Mouse (Mus musculus) heart, postnatal 0 days (tissue): ENCODE data around the gene Ccdc88a. TPM values are rescaled to one million over a fixed set of nuclear protein-coding genes. Genes with fewer than 3 reads are reported as not detected.

Source experiments
- ATAC-seq: fragments of 200-750 bp; cut with Nextera tagmentation; 2 replicates; pipeline ENCODE4 v1.8.0; 2017; ENCODE audit warnings: low read depth, moderate number of reproducible peaks, moderate library complexity; ENCODE audit not compliant: insufficient read depth
- DNase-seq: peaks from one replicate; pipeline ENCODE4 v3.0.0-alpha.2; 2016; ENCODE audit warnings: low spot score
- H3K27ac ChIP-seq: fragments of 300-500 bp; sonication (generic); 2 replicates; pipeline ENCODE4 v1.5.1; 2014; ENCODE audit warnings: low read depth, mild to moderate bottlenecking
- H3K27me3 ChIP-seq: fragments of 300-500 bp; sonication (generic); 2 replicates; pipeline ENCODE4 v1.6.1; 2014; ENCODE audit warnings: low read length, mixed read lengths; ENCODE audit not compliant: control insufficient read depth, insufficient read depth
- H3K36me3 ChIP-seq: fragments of 300-500 bp; sonication (generic); replicated peaks from 2 replicates; pipeline ENCODE4 v1.6.1; 2014; ENCODE audit warnings: low read length, mixed read lengths; ENCODE audit not compliant: control insufficient read depth, insufficient read depth
- H3K4me1 ChIP-seq: fragments of 300-500 bp; sonication (generic); 2 replicates; pipeline ENCODE4 v1.6.1; 2014; ENCODE audit warnings: antibody characterized with exemption; ENCODE audit not compliant: control insufficient read depth, insufficient read depth
- H3K4me2 ChIP-seq: fragments of 300-500 bp; sonication (generic); 2 replicates; pipeline ENCODE4 v1.6.1; 2014; ENCODE audit warnings: low read depth, mild to moderate bottlenecking, low read length, moderate library complexity
- H3K4me3 ChIP-seq: fragments of 300-500 bp; sonication (generic); 2 replicates; pipeline ENCODE4 v1.5.1; 2014; ENCODE audit warnings: low read depth, low read length
- H3K9ac ChIP-seq: fragments of 300-500 bp; sonication (generic); replicated peaks from 2 replicates; pipeline ENCODE4 v1.6.1; 2014; ENCODE audit warnings: low read depth, low read length, mixed read lengths
- H3K9me3 ChIP-seq: fragments of 300-500 bp; sonication (generic); replicated peaks from 2 replicates; pipeline ENCODE4 v1.6.1; 2016; ENCODE audit warnings: low read length; ENCODE audit not compliant: control insufficient read depth
- CTCF ChIP-seq: IDR thresholded peaks from 2 replicates; pipeline ENCODE4 v1.5.1; 2016; ENCODE audit warnings: antibody characterized with exemption, control low read depth, low read depth
- EP300 ChIP-seq: IDR thresholded peaks from 2 replicates; pipeline ENCODE4 v1.6.1; 2016; ENCODE audit warnings: antibody characterized with exemption, low read depth
- WGBS: fragments of 180-500 bp; shearing (Covaris S2); extraction: QIAGEN DNeasy Blood & Tissue Kit; methylation state at CpG from one replicate; pipeline ENCODE4 v1.1.7; 2014; 5-methylcytosine and 5-hydroxymethylcytosine counted together
- polyA plus RNA-seq: library from polyadenylated mRNA; unstranded; fragments of >200 nt; fragmentation: Nextera tagmentation; extraction: Ambion mirVana; gene quantifications from 2 replicates; pipeline ENCODE4 v1.2.1, GENCODE M21; 2015
- total RNA-seq: library from RNA; depleted of rRNA; stranded (reverse); fragments of >200 nt; gene quantifications from 2 replicates; pipeline ENCODE4 v1.2.3, GENCODE M21; 2014; ENCODE audit warnings: low replicate concordance; rRNA removed

Gene Ccdc88a
- total and polyA plus RNA-seq, 2 experiments from 2014 or later: 11.9 to 13.6 TPM

GRCm38 (mm10) chr11:29547249-29547751 lies 173.8 kb downstream of the Ccdc88a start:
- peak overlapping the region; percentile 76 for H3K27ac ChIP-seq
- H3K36me3 ChIP-seq: peaks cover 26% of the 10 kb centered on the region
- H3K9me3 ChIP-seq: no peaks in the 10 kb centered on the region
- TF ChIP-seq EP300 (no peak), CTCF (no peak)
- H3K4me3 ChIP-seq: peak overlapping the region; percentile 93
- peak overlapping the region; percentile 93 for H3K9ac ChIP-seq
- H3K4me2 ChIP-seq: peak overlapping the region; percentile 92
- 1% methylated on average over 27 of the region's 27 CpGs for WGBS
- H3K27me3 ChIP-seq: no peaks in the 10 kb centered on the region
- DNase-seq (no peak), ATAC-seq (peak; percentile 34)
- H3K4me1 ChIP-seq: peaks cover 11% of the 10 kb centered on the region; the same call in 1 of the 2 replicates

GRCm38 (mm10) chr11:29547752-29548503 lies 174.5 kb downstream of the Ccdc88a start, which contains the start of the genes Clhc1 and Rps27a:
Clhc1 (plus strand) TSS chr11:29547950.
Rps27a (minus strand) TSS chr11:29548109.
- peak within 1 kb of the TSS; percentile 93 for H3K4me3 ChIP-seq
- peaks cover 26% of the 10 kb centered on the region for H3K36me3 ChIP-seq
- no peaks in the 10 kb centered on the region for H3K9me3 ChIP-seq
- H3K9ac ChIP-seq: peak within 1 kb of the TSS; percentile 93
- WGBS: 0% methylated on average over 46 of the region's 46 CpGs
- peak; percentile 97 for DNase-seq
- H3K4me1 ChIP-seq: peaks cover 11% of the 10 kb centered on the region; the same call in 1 of the 2 replicates
- peak; percentile 96 for ATAC-seq
- no peak for TF ChIP-seq CTCF
- TF ChIP-seq EP300: peak; percentile 88
- peak within 1 kb of the TSS; percentile 76 for H3K27ac ChIP-seq
- H3K27me3 ChIP-seq: no peaks in the 10 kb centered on the region
- peak within 1 kb of the TSS; percentile 92 for H3K4me2 ChIP-seq

GRCm38 (mm10) chr11:29548504-29549424 lies 175.3 kb downstream of the Ccdc88a start:
- peak overlapping the region; percentile 93 for H3K9ac ChIP-seq
- H3K27me3 ChIP-seq: no peaks in the 10 kb centered on the region
- TF ChIP-seq CTCF: no peak
- no peak for TF ChIP-seq EP300
- 25% methylated on average over 23 of the region's 23 CpGs for WGBS
- H3K9me3 ChIP-seq: no peaks in the 10 kb centered on the region
- ATAC-seq (no peak), DNase-seq (no peak)
- peak overlapping the region; percentile 92 for H3K4me2 ChIP-seq
- H3K4me1 ChIP-seq: peaks cover 11% of the 10 kb centered on the region; the same call in 1 of the 2 replicates
- peak overlapping the region; percentile 76; the same call in 1 of the 2 replicates for H3K27ac ChIP-seq
- H3K4me3 ChIP-seq: peak overlapping the region; percentile 93
- peaks cover 22% of the 10 kb centered on the region for H3K36me3 ChIP-seq

- H3K4me1 ChIP-seq: peaks cover 11% of the 10 kb centered on the region; the same call in 1 of the 2 replicates
- no peaks in the 10 kb centered on the region for H3K9me3 ChIP-seq
- no peak overlapping the region for H3K4me2 ChIP-seq
- DNase-seq (peak; percentile 49), ATAC-seq (no peak)
- H3K27me3 ChIP-seq: no peaks in the 10 kb centered on the region
- WGBS: 25% methylated on average over 1 of the region's 1 CpGs
- no peak overlapping the region for H3K4me3 ChIP-seq
- H3K36me3 ChIP-seq: peaks cover 16% of the 10 kb centered on the region
- H3K27ac ChIP-seq: no peak overlapping the region
- no peak for TF ChIP-seq CTCF
- no peak for TF ChIP-seq EP300
- H3K9ac ChIP-seq: no peak overlapping the region
Measured at GRCm38 (mm10) chr11:29549425-29549778, 175.9 kb downstream of the Ccdc88a start.

Other genes starting within 250 kb of the Ccdc88a start
- 48.0 and 121 TPM in 2 replicates for gene Pnpt1, start 242.9 kb upstream of the Ccdc88a start, total RNA-seq
- 26.6 and 26.9 TPM in 2 replicates for gene Pnpt1, start 242.9 kb upstream of the Ccdc88a start, polyA plus RNA-seq
- gene Ppp4r3b, start 200.8 kb upstream of the Ccdc88a start, total RNA-seq: 18.7 and 23.0 TPM in 2 replicates
- 29.3 and 31.9 TPM in 2 replicates for gene Ppp4r3b, start 200.8 kb upstream of the Ccdc88a start, polyA plus RNA-seq
- gene Cfap36, start 126.2 kb upstream of the Ccdc88a start, total RNA-seq: 3.5 and 9.4 TPM in 2 replicates
- 37.9 and 44.2 TPM in 2 replicates for gene Cfap36, start 126.2 kb upstream of the Ccdc88a start, polyA plus RNA-seq
- gene Prorsd1, start 141.4 kb downstream of the Ccdc88a start, total RNA-seq: 8.7 and 11.8 TPM in 2 replicates
- gene Prorsd1, start 141.4 kb downstream of the Ccdc88a start, polyA plus RNA-seq: 30.8 and 31.5 TPM in 2 replicates
- 15.5 and 28.3 TPM in 2 replicates for gene Mtif2, start 152.8 kb downstream of the Ccdc88a start, total RNA-seq
- 49.3 and 50.4 TPM in 2 replicates for gene Mtif2, start 152.8 kb downstream of the Ccdc88a start, polyA plus RNA-seq
- not detected in 2 replicates for gene Clhc1, start 174.3 kb downstream of the Ccdc88a start, total RNA-seq
- gene Clhc1, start 174.3 kb downstream of the Ccdc88a start, polyA plus RNA-seq: 0.11 TPM in 1 of 2 replicates, not detected in the other
- 334 and 502 TPM in 2 replicates for gene Rps27a, start 174.5 kb downstream of the Ccdc88a start, total RNA-seq
- gene Rps27a, start 174.5 kb downstream of the Ccdc88a start, polyA plus RNA-seq: 550 and 571 TPM in 2 replicates